Mouse (Mus musculus): ENCODE data around the gene Cdc14a. TPM values are rescaled to one million over a fixed set of nuclear protein-coding genes. Genes with fewer than 3 reads are reported as not detected.

Gene Cdc14a
- 13.4 and 13.8 TPM in 2 replicates for polyA plus RNA-seq (2016; fragmentation: Nextera tagmentation; extraction: Ambion mirVana)

- Histone ChIP-seq H3K27me3 (no peaks in the 10 kb centered on the region), H3K4me1 (peaks cover 14% of the 10 kb centered on the region), H3K4me3 (peak within 1 kb of the TSS; percentile 96), H3K27ac (peak within 1 kb of the TSS; percentile 95), H3K36me3 (peaks cover 18% of the 10 kb centered on the region), H3K9ac (peak within 1 kb of the TSS; percentile 95), H3K4me2 (replicated peaks) (peak within 1 kb of the TSS; percentile 84), H3K9me3 (no peaks in the 10 kb centered on the region)
- peak; percentile 92 for ATAC-seq (ENCODE audit: insufficient number of reproducible peaks, insufficient read depth, low FRiP score, low TSS enrichment)
- under 1% methylated on average over 63 of the region's 64 CpGs for WGBS
Measured at GRCm38 (mm10) chr3:116423353-116424159, at the start of gene Cdc14a. Cdc14a (minus strand) TSS chr3:116424032.

GRCm38 (mm10) chr3:116465709-116466108 is 41.9 kb upstream of the Cdc14a start:
- Histone ChIP-seq H3K4me3 (no peak overlapping the region), H3K4me2 (replicated peaks) (no peak overlapping the region), H3K9ac (no peak overlapping the region), H3K9me3 (no peaks in the 10 kb centered on the region), H3K27me3 (no peaks in the 10 kb centered on the region), H3K27ac (no peak overlapping the region), H3K36me3 (no peaks in the 10 kb centered on the region), H3K4me1 (no peaks in the 10 kb centered on the region)
- WGBS = 88% methylated on average over 12 of the region's 12 CpGs
- ATAC-seq (ENCODE audit: insufficient number of reproducible peaks, insufficient read depth, low FRiP score, low TSS enrichment) = no peak

GRCm38 (mm10) chr3:116464318-116464717 is 40.5 kb upstream of the Cdc14a start:
- Histone ChIP-seq H3K27ac (no peak overlapping the region), H3K4me3 (no peak overlapping the region), H3K4me2 (replicated peaks) (no peak overlapping the region), H3K27me3 (no peaks in the 10 kb centered on the region), H3K4me1 (no peaks in the 10 kb centered on the region), H3K9me3 (no peaks in the 10 kb centered on the region), H3K9ac (no peak overlapping the region), H3K36me3 (no peaks in the 10 kb centered on the region)
- 35% methylated on average over 2 of the region's 2 CpGs for WGBS
- ATAC-seq (ENCODE audit: insufficient number of reproducible peaks, insufficient read depth, low FRiP score, low TSS enrichment) = no peak

- Histone ChIP-seq H3K27me3 (no peaks in the 10 kb centered on the region), H3K4me3 (no peak overlapping the region), H3K4me1 (no peaks in the 10 kb centered on the region), H3K4me2 (replicated peaks) (no peak overlapping the region), H3K9me3 (no peaks in the 10 kb centered on the region), H3K9ac (no peak overlapping the region), H3K36me3 (no peaks in the 10 kb centered on the region), H3K27ac (no peak overlapping the region)
- 80% methylated on average over 4 of the region's 4 CpGs for WGBS
- no peak for ATAC-seq (ENCODE audit: insufficient number of reproducible peaks, insufficient read depth, low FRiP score, low TSS enrichment)
Measured at GRCm38 (mm10) chr3:116461053-116461452, 37.2 kb upstream of the Cdc14a start.

- Histone ChIP-seq H3K4me1 (no peaks in the 10 kb centered on the region), H3K4me3 (no peak overlapping the region), H3K9ac (no peak overlapping the region), H3K4me2 (replicated peaks) (no peak overlapping the region), H3K27me3 (no peaks in the 10 kb centered on the region), H3K27ac (no peak overlapping the region), H3K9me3 (0 out of 2 replicates have a peak, but pooled peaks cover 5% of the 10 kb centered on the region), H3K36me3 (no peaks in the 10 kb centered on the region)
- WGBS = 77% methylated on average over 1 of the region's 1 CpGs
- no peak for ATAC-seq (ENCODE audit: insufficient number of reproducible peaks, insufficient read depth, low FRiP score, low TSS enrichment)
Measured at GRCm38 (mm10) chr3:116454529-116454928, 30.7 kb upstream of the Cdc14a start.

GRCm38 (mm10) chr3:116450741-116451140 is 26.9 kb upstream of the Cdc14a start:
- Histone ChIP-seq H3K27me3 (no peaks in the 10 kb centered on the region), H3K36me3 (no peaks in the 10 kb centered on the region), H3K4me3 (no peak overlapping the region), H3K27ac (no peak overlapping the region), H3K9me3 (0 out of 2 replicates have a peak, but pooled peaks cover 5% of the 10 kb centered on the region), H3K4me1 (no peaks in the 10 kb centered on the region), H3K4me2 (replicated peaks) (no peak overlapping the region), H3K9ac (no peak overlapping the region)
- WGBS = 87% methylated on average over 3 of the region's 3 CpGs
- no peak for ATAC-seq (ENCODE audit: insufficient number of reproducible peaks, insufficient read depth, low FRiP score, low TSS enrichment)

GRCm38 (mm10) chr3:116444327-116444726 is 20.5 kb upstream of the Cdc14a start:
- H3K9me3 ChIP-seq = no peaks in the 10 kb centered on the region
- H3K9ac ChIP-seq = no peak overlapping the region
- H3K36me3 ChIP-seq = no peaks in the 10 kb centered on the region
- no peak overlapping the region for H3K27ac ChIP-seq
- no peaks in the 10 kb centered on the region for H3K4me1 ChIP-seq
- no peak overlapping the region for H3K4me3 ChIP-seq
- ATAC-seq (ENCODE audit: insufficient number of reproducible peaks, insufficient read depth, low FRiP score, low TSS enrichment) = no peak
- WGBS = 82% methylated on average over 9 of the region's 9 CpGs
- H3K4me2 ChIP-seq (replicated peaks) = no peak overlapping the region
- no peaks in the 10 kb centered on the region for H3K27me3 ChIP-seq

- H3K36me3 ChIP-seq = no peaks in the 10 kb centered on the region
- H3K4me3 ChIP-seq = no peak overlapping the region
- 94% methylated on average over 1 of the region's 1 CpGs for WGBS
- ATAC-seq (ENCODE audit: insufficient number of reproducible peaks, insufficient read depth, low FRiP score, low TSS enrichment) = no peak
- no peaks in the 10 kb centered on the region for H3K4me1 ChIP-seq
- no peak overlapping the region for H3K27ac ChIP-seq
- H3K9me3 ChIP-seq = no peaks in the 10 kb centered on the region
- no peak overlapping the region for H3K9ac ChIP-seq
- no peaks in the 10 kb centered on the region for H3K27me3 ChIP-seq
- H3K4me2 ChIP-seq (replicated peaks) = no peak overlapping the region
Measured at GRCm38 (mm10) chr3:116442788-116443187, 19.0 kb upstream of the Cdc14a start.

GRCm38 (mm10) chr3:116441518-116442205 is 17.8 kb upstream of the Cdc14a start:
- no peak overlapping the region for H3K27ac ChIP-seq
- no peaks in the 10 kb centered on the region for H3K27me3 ChIP-seq
- ATAC-seq (ENCODE audit: insufficient number of reproducible peaks, insufficient read depth, low FRiP score, low TSS enrichment) = no peak
- no peak overlapping the region for H3K4me3 ChIP-seq
- H3K4me1 ChIP-seq = no peaks in the 10 kb centered on the region
- H3K9me3 ChIP-seq = no peaks in the 10 kb centered on the region
- no peak overlapping the region for H3K4me2 ChIP-seq (replicated peaks)
- 92% methylated on average over 15 of the region's 15 CpGs for WGBS
- no peaks in the 10 kb centered on the region for H3K36me3 ChIP-seq
- no peak overlapping the region for H3K9ac ChIP-seq

GRCm38 (mm10) chr3:116440066-116440997 is 16.5 kb upstream of the Cdc14a start:
- Histone ChIP-seq H3K36me3 (no peaks in the 10 kb centered on the region), H3K4me3 (no peak overlapping the region), H3K27me3 (no peaks in the 10 kb centered on the region), H3K9me3 (no peaks in the 10 kb centered on the region), H3K4me2 (replicated peaks) (no peak overlapping the region), H3K27ac (no peak overlapping the region), H3K9ac (no peak overlapping the region), H3K4me1 (no peaks in the 10 kb centered on the region)
- no peak for ATAC-seq (ENCODE audit: insufficient number of reproducible peaks, insufficient read depth, low FRiP score, low TSS enrichment)
- 58% methylated on average over 8 of the region's 8 CpGs for WGBS

- WGBS = 84% methylated on average over 9 of the region's 9 CpGs
- Histone ChIP-seq H3K27ac (no peak overlapping the region), H3K4me2 (replicated peaks) (no peak overlapping the region), H3K4me1 (no peaks in the 10 kb centered on the region), H3K36me3 (no peaks in the 10 kb centered on the region), H3K4me3 (no peak overlapping the region), H3K9me3 (no peaks in the 10 kb centered on the region), H3K27me3 (no peaks in the 10 kb centered on the region), H3K9ac (no peak overlapping the region)
- ATAC-seq (ENCODE audit: insufficient number of reproducible peaks, insufficient read depth, low FRiP score, low TSS enrichment) = no peak
Measured at GRCm38 (mm10) chr3:116436811-116437601, 13.2 kb upstream of the Cdc14a start.

Measured in embryonic facial prominence, embryonic 12.5 days (tissue).